Mouse (Mus musculus) kidney, postnatal 14 days (tissue): Measurements from ENCODE around the gene Tnfrsf17.
"Not testable (repeated sequence)": the region's sequence is repeated elsewhere in the genome, so short reads cannot be mapped to it uniquely, and the experiment has no call there.

Source experiments
- DNase-seq: peaks from one replicate; pipeline ENCODE4 v3.0.0; 2022; ENCODE audit warnings: mixed read lengths

The Tnfrsf17 gene

GRCm38 (mm10) chr16:11313512-11313911 lies at the start of gene Tnfrsf17:
Gene Tnfrsf17 (plus strand): TSS chr16:11313812.
- no peak for DNase-seq

- peak; percentile 64 for DNase-seq
Measured at GRCm38 (mm10) chr16:11266556-11266955, 47.1 kb upstream of the Tnfrsf17 start.

GRCm38 (mm10) chr16:11269808-11270207 lies 43.8 kb upstream of the Tnfrsf17 start:
- DNase-seq = no peak

- no peak for DNase-seq
Measured at GRCm38 (mm10) chr16:11270642-11271041, 43.0 kb upstream of the Tnfrsf17 start.

GRCm38 (mm10) chr16:11271073-11271472 lies 42.5 kb upstream of the Tnfrsf17 start:
- no peak for DNase-seq

- DNase-seq = no peak
Measured at GRCm38 (mm10) chr16:11276888-11277287, 36.7 kb upstream of the Tnfrsf17 start.

GRCm38 (mm10) chr16:11278778-11279177 lies 34.8 kb upstream of the Tnfrsf17 start:
- no peak for DNase-seq

- DNase-seq = no peak
Measured at GRCm38 (mm10) chr16:11282655-11283232, 30.9 kb upstream of the Tnfrsf17 start.

GRCm38 (mm10) chr16:11284881-11285280 lies 28.7 kb upstream of the Tnfrsf17 start:
- DNase-seq = no peak

GRCm38 (mm10) chr16:11285949-11286348 lies 27.7 kb upstream of the Tnfrsf17 start:
- DNase-seq = no peak

- DNase-seq = not testable (repeated sequence)
Measured at GRCm38 (mm10) chr16:11288873-11289272, 24.7 kb upstream of the Tnfrsf17 start.

GRCm38 (mm10) chr16:11295583-11295982 lies 18.0 kb upstream of the Tnfrsf17 start:
- DNase-seq = not testable (repeated sequence)

- DNase-seq = peak; percentile 47
Measured at GRCm38 (mm10) chr16:11297700-11298099, 15.9 kb upstream of the Tnfrsf17 start.

- DNase-seq = no peak
Measured at GRCm38 (mm10) chr16:11303741-11304140, 9.9 kb upstream of the Tnfrsf17 start.

- DNase-seq = no peak
Measured at GRCm38 (mm10) chr16:11305531-11305930, 8.1 kb upstream of the Tnfrsf17 start.

- peak; percentile 48 for DNase-seq
Measured at GRCm38 (mm10) chr16:11315786-11316320, 2.2 kb downstream of the Tnfrsf17 start.

GRCm38 (mm10) chr16:11316748-11317147 lies 3.1 kb downstream of the Tnfrsf17 start:
- DNase-seq = no peak

- DNase-seq = no peak
Measured at GRCm38 (mm10) chr16:11317324-11317723, 3.7 kb downstream of the Tnfrsf17 start.

GRCm38 (mm10) chr16:11322409-11323323 lies 9.1 kb downstream of the Tnfrsf17 start, which contains the start of gene Snx29:
Gene Snx29 (plus strand): TSS chr16:11322908.
- peak; percentile 98 for DNase-seq

- peak; percentile 57 for DNase-seq
Measured at GRCm38 (mm10) chr16:11323324-11324051, 9.9 kb downstream of the Tnfrsf17 start.

GRCm38 (mm10) chr16:11330081-11330800 lies 16.6 kb downstream of the Tnfrsf17 start:
- peak; percentile 44 for DNase-seq

- DNase-seq = no peak
Measured at GRCm38 (mm10) chr16:11331030-11331429, 17.4 kb downstream of the Tnfrsf17 start.
